Mouse (Mus musculus) intestine, postnatal 0 days (tissue): Measurements from ENCODE around the gene Dusp9. TPM values are rescaled to one million over a fixed set of nuclear protein-coding genes. Genes with fewer than 3 reads are reported as not detected.
A peak's percentile ranks its signal among the peaks of the same experiment; 100 is the strongest.

Experiments
- ATAC-seq: fragments of 200-750 bp; cut with Nextera tagmentation; 2 replicates; pipeline ENCODE4 v1.8.0; 2017; ENCODE audit warnings: mild to moderate bottlenecking, moderate TSS enrichment, moderate library complexity
- H3K27ac ChIP-seq: fragments of 300-500 bp; sonication (generic); 2 replicates; pipeline ENCODE4 v1.5.1; 2014; ENCODE audit warnings: mild to moderate bottlenecking, low read depth, low read length, moderate library complexity
- H3K27me3 ChIP-seq: fragments of 300-500 bp; sonication (generic); replicated peaks from 2 replicates; pipeline ENCODE4 v1.6.1; 2014; ENCODE audit warnings: low read length, mixed read lengths; ENCODE audit not compliant: control insufficient read depth, insufficient read depth
- H3K36me3 ChIP-seq: fragments of 300-500 bp; sonication (generic); 2 replicates; pipeline ENCODE4 v1.6.1; 2014; ENCODE audit warnings: mild to moderate bottlenecking, moderate library complexity; ENCODE audit not compliant: control insufficient read depth, insufficient read depth
- H3K4me1 ChIP-seq: fragments of 300-500 bp; sonication (generic); replicated peaks from 2 replicates; pipeline ENCODE4 v1.6.1; 2014; ENCODE audit warnings: antibody characterized with exemption, low read length, mixed read lengths; ENCODE audit not compliant: control insufficient read depth, insufficient read depth
- H3K4me2 ChIP-seq: fragments of 300-500 bp; sonication (generic); replicated peaks from 2 replicates; pipeline ENCODE4 v1.6.1; 2014; ENCODE audit warnings: low read depth, mild to moderate bottlenecking, moderate library complexity
- H3K4me3 ChIP-seq: fragments of 300-500 bp; sonication (generic); 2 replicates; pipeline ENCODE4 v1.5.1; 2014; ENCODE audit warnings: low read depth, low read length
- H3K9ac ChIP-seq: fragments of 300-500 bp; sonication (generic); 2 replicates; pipeline ENCODE4 v1.6.1; 2014; ENCODE audit warnings: mild to moderate bottlenecking, low read depth, low read length
- H3K9me3 ChIP-seq: fragments of 300-500 bp; sonication (generic); 2 replicates; pipeline ENCODE4 v1.6.1; 2016; ENCODE audit warnings: mixed run types; ENCODE audit not compliant: control insufficient read depth
- CTCF ChIP-seq: sonication (generic); IDR thresholded peaks from 2 replicates; pipeline ENCODE4 v1.5.1; 2016; ENCODE audit warnings: low read depth, mild to moderate bottlenecking, control low read depth, antibody characterized with exemption, moderate library complexity
- WGBS: fragments of 180-500 bp; shearing (Covaris S2); extraction: QIAGEN DNeasy Blood & Tissue Kit; methylation state at CpG from one replicate; pipeline ENCODE4 v1.1.7; 2014; 5-methylcytosine and 5-hydroxymethylcytosine counted together
- polyA plus RNA-seq: library from polyadenylated mRNA; unstranded; fragments of >200 nt; fragmentation: Nextera tagmentation; extraction: Ambion mirVana; gene quantifications from 2 replicates; pipeline ENCODE4 v1.2.1, GENCODE M21; 2015

The Dusp9 gene
- polyA plus RNA-seq, 1 experiment from 2014 or later: 2.7 TPM

- ATAC-seq: 0 out of 2 replicates have a peak, but pooled peaks have one; percentile 10
- TF ChIP-seq CTCF: peak; percentile 24; the same call in 1 of the 2 replicates
- no peaks in the 10 kb centered on the region for H3K36me3 ChIP-seq
- H3K4me1 ChIP-seq: no peaks in the 10 kb centered on the region
- H3K27me3 ChIP-seq: no peaks in the 10 kb centered on the region
- no peaks in the 10 kb centered on the region for H3K9me3 ChIP-seq
- no peak overlapping the region for H3K4me3 ChIP-seq
- WGBS: 100% methylated on average over 1 of the region's 1 CpGs
- H3K9ac ChIP-seq: no peak overlapping the region
- H3K4me2 ChIP-seq: no peak overlapping the region
- no peak overlapping the region for H3K27ac ChIP-seq
Measured at GRCm38 (mm10) chrX:73615876-73616275, 23.3 kb upstream of the Dusp9 start.

DNA sequence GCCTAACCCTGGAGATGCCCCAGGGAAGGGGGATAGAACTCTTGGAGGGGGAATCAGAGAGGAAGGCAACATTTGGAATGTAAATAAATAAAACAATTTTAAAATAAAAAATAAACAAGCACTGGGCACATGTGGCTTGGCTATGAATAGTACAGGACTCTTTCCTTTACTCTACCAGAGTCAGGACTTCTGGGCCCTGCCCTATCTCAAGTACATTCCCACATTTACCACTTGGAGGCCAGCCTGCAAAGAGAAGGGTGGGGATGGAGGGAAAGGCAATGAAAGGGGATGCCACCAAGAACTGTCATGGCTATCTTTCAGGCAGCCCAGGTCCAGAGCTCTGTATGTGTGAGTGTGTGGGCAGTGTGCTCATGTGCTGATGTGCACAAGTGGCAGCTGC lies 19.8 kb upstream of the Dusp9 start:
- H3K9ac ChIP-seq: no peak overlapping the region
- no peak overlapping the region for H3K4me3 ChIP-seq
- no peaks in the 10 kb centered on the region for H3K9me3 ChIP-seq
- no peak overlapping the region for H3K4me2 ChIP-seq
- no peaks in the 10 kb centered on the region for H3K27me3 ChIP-seq
- no peaks in the 10 kb centered on the region for H3K36me3 ChIP-seq
- ATAC-seq: no peak
- no peak for TF ChIP-seq CTCF
- H3K4me1 ChIP-seq: no peaks in the 10 kb centered on the region
- no peak overlapping the region for H3K27ac ChIP-seq

- Histone ChIP-seq H3K4me3 (no peak overlapping the region), H3K27me3 (no peaks in the 10 kb centered on the region), H3K27ac (no peak overlapping the region), H3K9ac (no peak overlapping the region), H3K36me3 (no peaks in the 10 kb centered on the region), H3K4me1 (no peaks in the 10 kb centered on the region), H3K9me3 (no peaks in the 10 kb centered on the region), H3K4me2 (no peak overlapping the region)
- TF ChIP-seq CTCF: no peak
- 77% methylated on average over 2 of the region's 2 CpGs for WGBS
- no peak for ATAC-seq
Measured at GRCm38 (mm10) chrX:73619890-73620289, 19.3 kb upstream of the Dusp9 start.

DNA sequence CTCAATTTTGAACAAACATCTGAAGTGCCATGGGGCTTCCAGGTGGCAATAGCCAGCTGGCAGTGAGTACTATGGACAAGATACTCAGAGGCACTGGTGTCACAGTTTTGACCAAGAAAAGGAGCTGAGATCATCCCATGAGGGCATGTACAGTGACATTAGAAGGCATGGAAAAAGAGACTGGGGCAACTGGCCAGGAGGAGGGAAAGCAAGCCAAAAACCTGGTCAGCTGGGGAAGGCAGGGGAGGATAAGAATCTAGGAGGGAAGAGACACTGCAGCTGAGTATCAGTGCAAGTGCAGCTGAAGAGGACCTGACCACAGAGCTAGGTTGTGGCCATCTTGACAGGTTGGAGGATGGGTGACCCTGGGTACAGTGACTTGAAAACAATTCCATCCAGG lies 12.2 kb upstream of the Dusp9 start:
- Histone ChIP-seq H3K4me3 (no peak overlapping the region), H3K4me2 (no peak overlapping the region), H3K36me3 (no peaks in the 10 kb centered on the region), H3K27me3 (no peaks in the 10 kb centered on the region), H3K9me3 (no peaks in the 10 kb centered on the region), H3K9ac (no peak overlapping the region), H3K4me1 (no peaks in the 10 kb centered on the region), H3K27ac (no peak overlapping the region)
- ATAC-seq: no peak
- no peak for TF ChIP-seq CTCF

- H3K4me1 ChIP-seq: no peaks in the 10 kb centered on the region
- H3K4me3 ChIP-seq: no peak overlapping the region
- H3K4me2 ChIP-seq: peak overlapping the region; percentile 17; the same call in 1 of the 2 replicates
- no peak for TF ChIP-seq CTCF
- peaks cover 13% of the 10 kb centered on the region for H3K27me3 ChIP-seq
- H3K9me3 ChIP-seq: no peaks in the 10 kb centered on the region
- no peaks in the 10 kb centered on the region for H3K36me3 ChIP-seq
- no peak for ATAC-seq
- no peak overlapping the region for H3K27ac ChIP-seq
- H3K9ac ChIP-seq: no peak overlapping the region
- WGBS: 29% methylated on average over 17 of the region's 19 CpGs
Measured at GRCm38 (mm10) chrX:73635425-73635824, 3.8 kb upstream of the Dusp9 start.

- H3K36me3 ChIP-seq: no peaks in the 10 kb centered on the region
- no peak for TF ChIP-seq CTCF
- ATAC-seq: no peak
- peak overlapping the region; percentile 57 for H3K4me2 ChIP-seq
- H3K27ac ChIP-seq: no peak overlapping the region
- peaks cover 13% of the 10 kb centered on the region for H3K27me3 ChIP-seq
- WGBS: 16% methylated on average over 17 of the region's 19 CpGs
- no peaks in the 10 kb centered on the region for H3K4me1 ChIP-seq
- H3K4me3 ChIP-seq: peak overlapping the region; percentile 22; the same call in 1 of the 2 replicates
- no peaks in the 10 kb centered on the region for H3K9me3 ChIP-seq
- H3K9ac ChIP-seq: no peak overlapping the region
Measured at GRCm38 (mm10) chrX:73637415-73637814, 1.8 kb upstream of the Dusp9 start.

DNA sequence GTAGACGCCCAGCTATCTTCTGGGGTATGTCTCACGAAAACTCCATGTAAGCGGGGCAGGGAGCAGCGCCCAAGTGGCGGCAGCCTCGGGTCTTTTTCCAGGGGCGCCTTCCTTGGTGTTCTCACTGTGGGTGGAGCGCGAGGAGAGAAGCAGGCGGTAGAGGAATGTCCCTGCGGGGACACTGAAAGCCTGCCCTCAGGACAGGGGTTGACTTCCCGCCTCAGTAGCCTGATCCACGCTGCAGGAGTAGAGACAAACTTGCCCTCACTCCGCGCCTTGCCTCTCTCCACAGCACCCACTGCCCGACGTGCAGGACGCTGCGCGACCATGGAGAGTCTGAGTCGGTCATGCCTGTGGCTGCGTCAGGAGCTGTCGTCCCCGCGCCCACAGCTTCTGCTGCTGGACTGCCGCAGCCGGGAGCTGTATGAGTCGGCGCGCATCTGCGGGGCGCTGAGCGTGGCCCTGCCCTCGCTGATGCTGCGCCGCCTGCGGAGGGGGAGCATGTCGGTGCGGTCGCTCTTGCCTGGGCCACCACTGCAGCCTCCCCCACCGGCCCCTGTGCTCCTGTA lies 766 bp downstream of the Dusp9 start:
- no peaks in the 10 kb centered on the region for H3K9me3 ChIP-seq

More for the DNA sequence above, 766 bp downstream of the Dusp9 start:
- Histone ChIP-seq H3K36me3 (no peaks in the 10 kb centered on the region), H3K27me3 (peaks cover 13% of the 10 kb centered on the region), H3K4me1 (no peaks in the 10 kb centered on the region), H3K4me2 (peak overlapping the region; percentile 61), H3K9ac (no peak overlapping the region), H3K4me3 (peak overlapping the region; percentile 32), H3K27ac (no peak overlapping the region)
- no peak for ATAC-seq
- TF ChIP-seq CTCF: no peak
- 15% methylated on average over 35 of the region's 41 CpGs for WGBS
